Mouse (Mus musculus): Measurements from ENCODE around the gene Rab11a. TPM values are rescaled to one million over a fixed set of nuclear protein-coding genes. Genes with fewer than 3 reads are reported as not detected.

The Rab11a gene
- 277 and 323 TPM in 2 replicates for polyA plus RNA-seq (2015; fragmentation: Nextera tagmentation; extraction: Ambion mirVana)

DNA sequence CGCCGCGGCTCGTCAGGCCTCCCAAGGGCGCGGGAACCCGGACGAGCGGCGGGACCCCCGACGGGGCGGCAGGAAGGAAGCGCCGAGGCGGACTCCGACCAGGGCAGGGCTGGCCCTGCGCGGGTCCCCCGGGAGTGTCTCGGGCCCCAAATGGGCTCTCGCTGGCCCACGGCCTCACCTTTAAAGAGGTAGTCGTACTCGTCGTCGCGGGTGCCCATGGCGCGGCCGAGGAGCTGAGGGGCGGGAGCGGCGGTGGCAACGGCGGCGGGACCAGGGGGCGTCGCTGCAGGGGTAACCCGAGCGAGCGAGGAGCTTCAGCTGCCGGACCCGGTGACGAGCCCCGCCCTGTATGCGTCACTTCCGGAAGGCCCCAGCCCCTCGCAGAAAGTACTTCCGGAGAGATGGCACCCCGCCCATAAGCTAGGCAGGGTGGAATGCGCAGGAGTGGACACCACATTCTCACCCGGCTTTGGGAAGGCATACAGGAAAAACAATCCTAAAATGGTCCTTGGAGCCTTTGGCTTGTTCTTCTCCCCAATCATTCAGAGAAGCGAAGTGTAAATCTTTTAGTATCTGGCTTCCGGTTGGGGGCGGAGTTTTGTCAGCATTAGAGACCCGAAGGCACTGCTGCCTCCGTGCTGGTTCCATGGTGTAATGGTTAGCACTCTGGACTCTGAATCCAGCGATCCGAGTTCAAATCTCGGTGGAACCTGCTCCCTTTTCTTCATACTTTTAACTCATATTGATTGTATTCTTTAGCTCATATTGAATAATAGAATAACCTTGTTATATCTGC lies at the start of gene Rab11a:
Gene Rab11a (minus strand): TSS at position 353 of the 796 bp plus-strand sequence.
- Histone ChIP-seq H3K4me2 (peak within 1 kb of the TSS; percentile 72), H3K36me3 (no peaks in the 10 kb centered on the region), H3K4me3 (peak within 1 kb of the TSS; percentile 84), H3K27ac (peak within 1 kb of the TSS; percentile 98), H3K27me3 (no peaks in the 10 kb centered on the region), H3K4me1 (replicated peaks) (peaks cover 10% of the 10 kb centered on the region), H3K9me3 (replicated peaks) (no peaks in the 10 kb centered on the region), H3K9ac (peak within 1 kb of the TSS; percentile 96)
- ATAC-seq (replicated peaks; ENCODE audit: insufficient number of reproducible peaks, insufficient read depth, low FRiP score, low read depth) = peak; percentile 95
- WGBS = under 1% methylated on average over 61 of the region's 61 CpGs

DNA sequence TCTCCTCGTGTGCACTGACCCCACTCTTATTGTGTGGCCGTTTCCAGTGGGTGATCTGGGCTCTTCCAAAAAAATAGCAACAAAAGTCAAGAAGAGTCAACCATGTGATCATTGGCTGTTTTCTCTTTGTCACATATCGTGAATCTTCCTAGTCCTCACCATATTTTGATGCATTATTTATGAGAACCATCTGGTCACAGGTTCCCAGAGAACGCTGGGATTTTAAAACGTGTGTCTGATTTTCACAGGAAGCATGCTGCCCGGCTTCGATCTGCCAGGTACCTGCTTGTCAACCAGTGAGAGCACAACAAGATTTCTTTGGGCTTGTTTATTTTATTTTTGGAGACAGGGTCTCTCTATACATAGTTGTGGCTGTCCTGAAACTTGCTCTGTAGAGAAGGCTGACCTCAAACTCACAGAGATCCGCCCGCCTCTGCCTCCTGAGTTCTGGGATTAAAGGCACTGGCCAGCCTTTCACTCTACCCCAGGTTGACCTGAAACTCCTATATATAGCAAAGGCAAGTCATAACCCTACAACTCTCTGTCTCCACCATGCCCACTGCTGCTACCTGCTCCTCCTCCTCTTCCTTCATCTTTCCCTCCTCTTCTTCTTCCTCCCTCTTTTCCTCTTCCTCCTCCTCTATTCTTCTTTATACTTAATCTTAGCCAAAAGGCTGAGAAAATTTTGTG lies 48.8 kb upstream of the Rab11a start:
- no peak overlapping the region for H3K9ac ChIP-seq
- ATAC-seq (replicated peaks; ENCODE audit: insufficient number of reproducible peaks, insufficient read depth, low FRiP score, low read depth) = no peak
- no peaks in the 10 kb centered on the region for H3K9me3 ChIP-seq (replicated peaks)
- 84% methylated on average over 9 of the region's 9 CpGs for WGBS
- peaks cover 3% of the 10 kb centered on the region; the same call in 1 of the 2 replicates for H3K4me1 ChIP-seq (replicated peaks)
- no peaks in the 10 kb centered on the region for H3K27me3 ChIP-seq
- H3K4me2 ChIP-seq = no peak overlapping the region
- H3K36me3 ChIP-seq = no peaks in the 10 kb centered on the region
- H3K4me3 ChIP-seq = no peak overlapping the region
- no peak overlapping the region for H3K27ac ChIP-seq

DNA sequence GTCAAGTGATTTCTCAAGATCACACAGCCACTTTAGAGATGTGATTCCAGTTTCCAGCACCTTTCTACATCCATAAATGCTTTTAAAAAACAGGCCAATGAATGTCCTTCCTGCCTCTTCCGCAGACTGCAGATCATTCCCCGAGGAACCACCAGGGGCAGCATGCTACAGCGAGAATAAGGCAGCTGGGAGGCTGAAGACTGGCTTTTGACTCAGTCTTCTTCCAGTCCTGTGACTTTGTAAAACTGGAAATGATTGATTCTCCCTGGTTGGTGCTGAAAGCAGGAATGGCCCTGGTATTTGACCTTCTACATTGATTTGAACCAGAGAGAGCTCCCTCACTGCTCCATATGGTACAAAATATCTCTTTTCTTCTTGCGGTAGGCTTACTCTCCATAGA lies 47.3 kb upstream of the Rab11a start:
- H3K36me3 ChIP-seq = no peaks in the 10 kb centered on the region
- WGBS = 33% methylated on average over 4 of the region's 4 CpGs
- no peak overlapping the region for H3K4me3 ChIP-seq
- H3K27me3 ChIP-seq = no peaks in the 10 kb centered on the region
- H3K27ac ChIP-seq = no peak overlapping the region
- H3K4me1 ChIP-seq (replicated peaks) = no peaks in the 10 kb centered on the region
- ATAC-seq (replicated peaks; ENCODE audit: insufficient number of reproducible peaks, insufficient read depth, low FRiP score, low read depth) = no peak
- H3K9ac ChIP-seq = no peak overlapping the region
- no peak overlapping the region for H3K4me2 ChIP-seq
- no peaks in the 10 kb centered on the region for H3K9me3 ChIP-seq (replicated peaks)

DNA sequence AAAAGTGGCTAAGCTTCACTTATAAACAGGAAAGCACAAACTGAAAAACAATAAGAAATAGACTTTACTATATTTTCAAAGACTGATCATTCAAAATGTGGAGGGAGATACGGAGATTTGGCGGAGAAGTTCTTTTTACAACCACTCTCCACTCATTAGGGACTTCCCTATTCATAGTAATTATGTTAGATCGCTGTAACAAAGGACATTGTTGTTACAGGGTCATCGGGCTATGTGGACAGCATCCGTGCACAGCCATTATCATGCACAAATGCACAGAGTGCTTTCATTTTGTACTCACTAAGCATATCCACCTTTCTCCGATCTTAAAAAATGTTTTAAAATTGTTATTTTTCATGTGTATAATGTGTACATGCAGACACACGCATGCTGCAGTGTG lies 46.0 kb upstream of the Rab11a start:
- Histone ChIP-seq H3K4me3 (no peak overlapping the region), H3K4me2 (no peak overlapping the region), H3K9me3 (replicated peaks) (no peaks in the 10 kb centered on the region), H3K4me1 (replicated peaks) (no peaks in the 10 kb centered on the region), H3K36me3 (no peaks in the 10 kb centered on the region), H3K27me3 (no peaks in the 10 kb centered on the region), H3K9ac (no peak overlapping the region), H3K27ac (no peak overlapping the region)
- no peak for ATAC-seq (replicated peaks; ENCODE audit: insufficient number of reproducible peaks, insufficient read depth, low FRiP score, low read depth)
- WGBS = 84% methylated on average over 7 of the region's 7 CpGs

DNA sequence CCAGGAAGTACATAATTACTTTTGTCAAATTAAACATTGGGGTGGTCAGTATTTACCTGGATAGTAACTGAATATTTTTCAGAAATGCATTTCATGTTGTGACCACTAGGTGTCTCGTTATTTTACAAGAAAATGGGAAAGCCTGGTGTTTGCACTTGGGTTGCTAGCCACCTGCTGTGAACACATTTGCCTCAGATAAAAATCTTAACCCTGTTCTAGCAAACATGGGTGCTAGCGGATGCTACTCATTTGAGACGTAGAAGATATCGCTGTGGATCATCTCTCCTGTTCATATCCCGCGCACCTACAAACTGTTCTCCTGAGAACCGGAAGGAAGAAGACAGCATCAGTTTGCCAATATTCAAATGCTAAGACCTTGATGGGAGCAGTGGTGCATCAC lies 42.1 kb upstream of the Rab11a start:
- Histone ChIP-seq H3K9ac (no peak overlapping the region), H3K4me2 (no peak overlapping the region), H3K27ac (no peak overlapping the region), H3K36me3 (no peaks in the 10 kb centered on the region), H3K4me1 (replicated peaks) (peaks cover 5% of the 10 kb centered on the region), H3K27me3 (no peaks in the 10 kb centered on the region), H3K9me3 (replicated peaks) (no peaks in the 10 kb centered on the region), H3K4me3 (no peak overlapping the region)
- 33% methylated on average over 7 of the region's 7 CpGs for WGBS
- no peak for ATAC-seq (replicated peaks; ENCODE audit: insufficient number of reproducible peaks, insufficient read depth, low FRiP score, low read depth)

DNA sequence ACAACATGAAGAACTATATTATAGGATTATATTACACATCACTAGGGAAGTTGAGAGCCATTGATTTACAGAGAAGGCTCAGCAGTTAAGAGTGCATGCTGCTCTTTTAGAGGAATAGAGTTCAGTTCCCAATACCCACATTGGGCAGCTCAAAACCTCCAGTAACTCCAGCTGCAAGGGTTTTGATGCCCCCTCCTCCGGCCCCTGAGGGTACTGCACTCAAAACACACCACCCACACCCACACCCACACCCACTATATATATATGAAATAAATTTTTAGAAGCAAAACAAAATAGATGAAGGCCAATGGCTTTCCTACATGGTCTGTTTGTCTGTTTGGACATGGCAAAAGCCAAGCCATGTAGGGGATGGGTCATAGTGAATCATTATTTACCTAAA lies 40.6 kb upstream of the Rab11a start:
- ATAC-seq (replicated peaks; ENCODE audit: insufficient number of reproducible peaks, insufficient read depth, low FRiP score, low read depth) = no peak
- Histone ChIP-seq H3K4me2 (no peak overlapping the region), H3K36me3 (no peaks in the 10 kb centered on the region), H3K4me3 (no peak overlapping the region), H3K9me3 (replicated peaks) (no peaks in the 10 kb centered on the region), H3K27me3 (no peaks in the 10 kb centered on the region), H3K4me1 (replicated peaks) (peaks cover 18% of the 10 kb centered on the region), H3K9ac (no peak overlapping the region), H3K27ac (no peak overlapping the region)
- WGBS = 75% methylated on average over 1 of the region's 1 CpGs

DNA sequence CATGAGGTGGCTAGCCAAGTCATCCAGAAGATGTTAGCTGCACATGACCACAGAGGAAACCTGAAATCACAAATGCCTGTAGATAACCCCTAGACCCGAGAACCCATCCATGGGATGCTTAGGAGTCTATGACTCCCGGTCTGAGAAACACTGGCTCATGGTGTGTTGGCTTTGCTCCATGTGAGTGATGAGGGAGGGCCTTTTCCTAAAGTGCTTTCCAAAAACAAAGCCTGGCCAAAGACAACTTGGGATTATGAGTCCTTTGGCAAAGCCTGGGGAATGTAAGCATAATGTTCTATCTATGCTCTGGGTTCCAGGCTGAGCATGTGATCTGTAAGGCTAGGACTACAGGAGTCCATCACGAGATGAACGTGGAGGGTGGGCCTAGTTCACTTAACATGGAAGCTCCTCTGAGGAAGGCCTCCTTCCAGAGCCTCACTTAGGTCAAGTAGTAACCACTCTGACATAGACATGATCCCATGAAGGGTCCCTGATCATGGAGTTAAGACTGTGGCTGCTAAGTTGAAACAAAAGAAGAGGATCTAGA lies 40.0 kb upstream of the Rab11a start:
- Histone ChIP-seq H3K4me3 (no peak overlapping the region), H3K9ac (no peak overlapping the region), H3K4me1 (replicated peaks) (peaks cover 19% of the 10 kb centered on the region), H3K9me3 (replicated peaks) (no peaks in the 10 kb centered on the region), H3K27ac (no peak overlapping the region), H3K4me2 (no peak overlapping the region), H3K27me3 (no peaks in the 10 kb centered on the region), H3K36me3 (no peaks in the 10 kb centered on the region)
- ATAC-seq (replicated peaks; ENCODE audit: insufficient number of reproducible peaks, insufficient read depth, low FRiP score, low read depth) = no peak
- WGBS = 66% methylated on average over 4 of the region's 4 CpGs

DNA sequence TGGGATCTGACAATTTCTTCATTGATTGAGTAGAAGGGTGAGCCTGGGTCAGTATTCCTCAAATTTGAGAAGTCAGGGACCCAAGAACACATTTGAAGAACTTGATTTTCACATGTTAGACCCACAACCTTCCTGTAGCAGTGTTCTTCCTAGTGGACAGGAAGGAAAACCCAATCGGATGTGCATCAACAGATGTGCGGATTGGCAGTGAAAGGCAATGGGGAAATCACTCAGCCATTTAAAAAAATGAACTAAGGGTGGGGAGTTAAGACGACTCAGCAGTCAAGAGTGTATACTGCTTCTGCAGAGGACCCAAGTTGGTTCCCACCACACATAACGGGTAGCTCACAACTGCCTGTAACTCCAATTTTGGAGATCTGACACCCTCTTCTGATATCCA lies 37.9 kb upstream of the Rab11a start:
- Histone ChIP-seq H3K9ac (no peak overlapping the region), H3K9me3 (replicated peaks) (no peaks in the 10 kb centered on the region), H3K4me2 (no peak overlapping the region), H3K4me1 (replicated peaks) (peaks cover 26% of the 10 kb centered on the region), H3K36me3 (no peaks in the 10 kb centered on the region), H3K27ac (no peak overlapping the region), H3K27me3 (no peaks in the 10 kb centered on the region), H3K4me3 (no peak overlapping the region)
- 71% methylated on average over 4 of the region's 4 CpGs for WGBS
- no peak for ATAC-seq (replicated peaks; ENCODE audit: insufficient number of reproducible peaks, insufficient read depth, low FRiP score, low read depth)

DNA sequence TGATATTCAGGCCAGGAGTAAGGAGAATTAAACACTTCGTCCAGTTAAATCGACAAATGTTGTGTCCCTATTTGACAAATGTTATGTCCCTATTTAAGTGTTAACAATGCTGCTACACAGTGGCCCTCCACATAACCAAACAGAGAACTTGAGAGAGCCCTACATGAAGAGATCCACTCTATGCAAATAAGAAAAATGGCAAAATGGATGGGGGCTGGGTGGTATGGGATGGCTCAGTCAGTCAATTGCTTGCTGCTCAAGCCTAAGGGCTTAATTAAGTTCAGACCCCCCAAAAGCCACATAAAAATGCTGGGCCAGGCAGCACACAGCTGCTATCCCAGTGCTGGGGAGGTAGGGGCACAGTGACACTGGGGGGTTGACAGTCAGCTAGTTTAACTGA lies 37.3 kb upstream of the Rab11a start:
- 79% methylated on average over 2 of the region's 2 CpGs for WGBS

DNA sequence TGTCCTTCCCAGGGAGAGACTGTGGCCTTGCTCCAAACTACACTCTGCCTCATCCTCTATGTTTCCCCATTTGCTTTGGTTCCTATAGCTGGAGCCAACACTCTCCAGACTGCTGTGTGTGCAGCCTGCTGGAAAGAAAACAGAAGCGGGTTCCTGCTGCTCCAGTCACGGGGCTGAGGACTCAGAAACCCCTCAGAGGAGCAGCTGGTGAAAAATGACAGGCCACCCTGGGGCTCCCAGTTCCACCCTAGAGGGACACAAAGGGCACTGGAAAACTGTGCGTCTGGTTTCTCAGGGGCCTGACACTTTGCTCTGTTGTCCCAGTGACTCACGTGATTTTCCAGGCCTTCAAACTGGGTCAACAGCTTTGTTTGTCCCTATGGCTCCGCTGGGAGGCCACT lies 36.9 kb upstream of the Rab11a start:
- Histone ChIP-seq H3K9me3 (replicated peaks) (no peaks in the 10 kb centered on the region), H3K4me1 (replicated peaks) (peaks cover 28% of the 10 kb centered on the region), H3K4me3 (no peak overlapping the region), H3K27me3 (no peaks in the 10 kb centered on the region), H3K4me2 (no peak overlapping the region), H3K36me3 (no peaks in the 10 kb centered on the region), H3K27ac (peak overlapping the region; percentile 77), H3K9ac (no peak overlapping the region)
- ATAC-seq (replicated peaks; ENCODE audit: insufficient number of reproducible peaks, insufficient read depth, low FRiP score, low read depth) = peak; percentile 77
- 24% methylated on average over 5 of the region's 5 CpGs for WGBS

More for the DNA sequence above, 37.3 kb upstream of the Rab11a start:
- no peaks in the 10 kb centered on the region for H3K9me3 ChIP-seq (replicated peaks)
- H3K27ac ChIP-seq = peak overlapping the region; percentile 77
- H3K4me3 ChIP-seq = no peak overlapping the region
- ATAC-seq (replicated peaks; ENCODE audit: insufficient number of reproducible peaks, insufficient read depth, low FRiP score, low read depth) = no peak
- H3K4me2 ChIP-seq = no peak overlapping the region
- no peaks in the 10 kb centered on the region for H3K36me3 ChIP-seq
- no peaks in the 10 kb centered on the region for H3K27me3 ChIP-seq
- no peak overlapping the region for H3K9ac ChIP-seq
- H3K4me1 ChIP-seq (replicated peaks) = peaks cover 28% of the 10 kb centered on the region

DNA sequence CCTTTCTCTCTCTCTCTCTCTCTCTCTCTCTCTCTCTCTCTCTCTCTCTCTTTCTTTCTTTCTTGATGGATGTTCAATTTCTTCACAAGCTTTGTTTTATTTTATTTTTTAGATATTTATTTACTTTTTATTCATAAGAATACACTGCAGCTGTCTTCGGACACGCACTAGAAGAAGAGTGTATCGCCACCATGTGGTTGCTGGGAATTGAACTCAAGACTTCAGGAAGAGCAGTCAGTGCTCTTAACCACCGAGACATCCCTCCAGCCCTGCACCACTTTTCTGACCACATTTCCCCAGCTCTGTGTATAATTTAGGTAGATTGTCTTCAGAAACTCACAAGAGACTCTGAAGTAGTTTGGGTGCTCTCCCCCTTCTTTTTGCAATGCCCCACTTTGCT lies 36.4 kb upstream of the Rab11a start:
- Histone ChIP-seq H3K27me3 (no peaks in the 10 kb centered on the region), H3K36me3 (no peaks in the 10 kb centered on the region), H3K27ac (peak overlapping the region; percentile 77), H3K4me3 (no peak overlapping the region), H3K4me1 (replicated peaks) (peaks cover 28% of the 10 kb centered on the region), H3K4me2 (no peak overlapping the region), H3K9ac (no peak overlapping the region), H3K9me3 (replicated peaks) (no peaks in the 10 kb centered on the region)
- WGBS = 63% methylated on average over 4 of the region's 4 CpGs
- ATAC-seq (replicated peaks; ENCODE audit: insufficient number of reproducible peaks, insufficient read depth, low FRiP score, low read depth) = no peak

Data from heart, embryonic 15.5 days (tissue).